Mouse (Mus musculus) thymus, adult 2 months (tissue): ENCODE measurements around the gene Tmem263. TPM values are rescaled to one million over a fixed set of nuclear protein-coding genes. Genes with fewer than 3 reads are reported as not detected.

Experiments
- DNase-seq: peaks from one replicate; pipeline ENCODE4 v3.0.0; 2021
- H3K27ac ChIP-seq: fragments of 200-500 bp; 2 replicates; pipeline ENCODE4 v1.5.1; 2012; ENCODE audit warnings: low read length, control low read depth; ENCODE audit not compliant: control insufficient read depth, insufficient read depth
- H3K27me3 ChIP-seq: fragments of 200-500 bp; 2 replicates; pipeline ENCODE4 v1.6.1; 2012; ENCODE audit warnings: mild to moderate bottlenecking, low read length, moderate library complexity, mixed read lengths; ENCODE audit not compliant: control insufficient read depth, insufficient read depth
- H3K36me3 ChIP-seq: fragments of 200-500 bp; 2 replicates; pipeline ENCODE4 v1.6.1; 2012; ENCODE audit warnings: mild to moderate bottlenecking, low read length, moderate library complexity; ENCODE audit not compliant: control insufficient read depth, insufficient read depth
- H3K4me1 ChIP-seq: fragments of 200-500 bp; replicated peaks from 2 replicates; pipeline ENCODE4 v1.6.1; 2012; ENCODE audit warnings: low read length; ENCODE audit not compliant: control insufficient read depth, insufficient read depth
- H3K4me3 ChIP-seq: fragments of 200-500 bp; 2 replicates; pipeline ENCODE4 v1.5.1; 2012; ENCODE audit warnings: mild to moderate bottlenecking, low read length, control low read depth, moderate library complexity; ENCODE audit not compliant: control insufficient read depth, insufficient read depth
- CTCF ChIP-seq: fragments of 200-500 bp; IDR thresholded peaks from 2 replicates; pipeline ENCODE4 v1.5.1; 2012; ENCODE audit warnings: mild to moderate bottlenecking, control low read depth, low read length, moderate library complexity, borderline replicate concordance; ENCODE audit not compliant: control insufficient read depth, poor library complexity, insufficient read depth; ENCODE audit errors: extremely low read depth
- POLR2A ChIP-seq: fragments of 200-500 bp; IDR thresholded peaks from 2 replicates; pipeline ENCODE4 v1.6.1; 2012; ENCODE audit warnings: mild to moderate bottlenecking, low read length, control low read depth, moderate library complexity; ENCODE audit not compliant: control insufficient read depth, poor library complexity, insufficient read depth; ENCODE audit errors: extremely low read depth
- WGBS: fragments of 180-500 bp; shearing (Covaris S2); methylation state at CpG from one replicate; pipeline ENCODE4 v1.1.7; 2018; 5-methylcytosine and 5-hydroxymethylcytosine counted together
- polyA plus RNA-seq: library from polyadenylated mRNA; depleted of rRNA; stranded (reverse); fragments of >200 nt; gene quantifications from 2 replicates; pipeline ENCODE4 v1.2.3, GENCODE M21; 2012; rRNA removed

The Tmem263 gene
- 6.1 and 10.4 TPM in 2 replicates for polyA plus RNA-seq

DNA sequence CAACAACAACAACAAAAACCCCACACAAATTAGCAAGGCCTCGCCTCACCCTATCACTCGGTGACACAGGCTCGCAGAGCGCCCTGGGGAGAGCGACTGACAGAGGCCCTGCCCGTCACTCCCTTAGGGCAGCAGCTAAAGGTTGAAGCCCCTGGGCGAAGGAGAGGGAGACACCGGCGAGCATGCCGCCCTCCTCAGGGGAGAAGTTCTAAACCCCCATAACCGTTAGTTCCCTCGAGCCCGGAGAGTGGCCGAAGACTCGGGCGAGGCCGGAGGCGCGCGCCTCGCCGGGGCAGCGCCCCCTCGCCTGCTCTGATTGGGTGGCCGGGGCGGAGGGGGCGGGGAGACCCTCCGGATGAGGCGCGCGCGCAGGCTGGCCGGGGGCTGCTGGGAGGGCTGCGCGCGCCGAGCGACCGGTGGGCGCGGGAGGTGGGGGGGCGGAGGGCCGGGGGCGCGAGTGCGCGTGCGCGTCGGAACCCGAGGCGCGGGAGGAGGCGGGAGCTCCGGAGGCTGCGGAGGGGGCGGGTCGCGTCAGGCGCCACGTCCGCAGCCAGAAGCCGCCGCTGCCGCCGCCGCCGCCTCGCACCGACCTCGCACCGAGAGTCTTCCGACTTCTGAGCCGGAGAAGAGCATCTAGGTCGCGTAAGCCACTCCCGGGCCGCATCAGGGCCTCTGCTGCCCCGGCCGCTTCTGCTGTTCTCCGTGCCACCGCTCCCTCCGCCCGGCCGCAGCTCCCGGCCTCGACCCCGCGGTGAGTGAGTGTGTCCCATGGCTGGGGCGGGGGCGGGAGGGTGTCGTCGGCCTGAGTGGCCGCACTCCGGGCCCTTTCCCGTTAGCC is at the start of gene Tmem263, which contains the start of gene Fhl4:
Gene Tmem263, plus strand, starts transcription at position 381 of the 838 bp plus-strand sequence.
Gene Fhl4, minus strand, starts transcription at position 249 of the 838 bp plus-strand sequence.
- H3K27ac ChIP-seq, result peak within 1 kb of the TSS; percentile 74
- H3K4me1 ChIP-seq, result peaks cover 9% of the 10 kb centered on the region
- H3K27me3 ChIP-seq, result no peaks in the 10 kb centered on the region
- WGBS, result 1% methylated on average over 87 of the region's 96 CpGs
- H3K4me3 ChIP-seq, result peak within 1 kb of the TSS; percentile 90
- peak; percentile 74 for TF ChIP-seq POLR2A
- TF ChIP-seq CTCF, result no peak
- peak; percentile 86 for DNase-seq
- no peaks in the 10 kb centered on the region for H3K36me3 ChIP-seq

DNA sequence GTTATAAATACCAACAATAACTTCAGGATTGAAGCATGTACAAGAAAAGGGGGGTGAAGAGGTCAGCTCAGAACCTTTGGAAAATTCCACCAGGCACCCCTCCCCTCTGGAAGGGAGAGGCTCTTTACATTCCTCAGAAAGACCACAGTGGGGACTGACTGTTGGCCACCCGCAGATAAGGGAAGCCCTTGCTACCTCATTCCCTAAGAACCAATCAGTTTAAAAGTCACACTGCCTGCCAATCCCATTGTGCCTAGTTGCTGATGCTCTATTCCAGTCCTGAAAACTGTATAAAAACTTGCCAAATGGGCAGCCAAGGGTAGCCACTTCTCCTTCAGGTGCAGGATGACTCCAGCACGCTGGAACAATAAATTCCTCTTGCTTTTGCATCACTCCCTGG is 47.6 kb upstream of the Tmem263 start:
- TF ChIP-seq CTCF (no peak), POLR2A (no peak)
- Histone ChIP-seq H3K27ac (no peak overlapping the region), H3K4me3 (no peak overlapping the region), H3K27me3 (no peaks in the 10 kb centered on the region), H3K36me3 (no peaks in the 10 kb centered on the region), H3K4me1 (no peaks in the 10 kb centered on the region)
- WGBS, result 88% methylated on average over 2 of the region's 2 CpGs
- DNase-seq, result no peak

DNA sequence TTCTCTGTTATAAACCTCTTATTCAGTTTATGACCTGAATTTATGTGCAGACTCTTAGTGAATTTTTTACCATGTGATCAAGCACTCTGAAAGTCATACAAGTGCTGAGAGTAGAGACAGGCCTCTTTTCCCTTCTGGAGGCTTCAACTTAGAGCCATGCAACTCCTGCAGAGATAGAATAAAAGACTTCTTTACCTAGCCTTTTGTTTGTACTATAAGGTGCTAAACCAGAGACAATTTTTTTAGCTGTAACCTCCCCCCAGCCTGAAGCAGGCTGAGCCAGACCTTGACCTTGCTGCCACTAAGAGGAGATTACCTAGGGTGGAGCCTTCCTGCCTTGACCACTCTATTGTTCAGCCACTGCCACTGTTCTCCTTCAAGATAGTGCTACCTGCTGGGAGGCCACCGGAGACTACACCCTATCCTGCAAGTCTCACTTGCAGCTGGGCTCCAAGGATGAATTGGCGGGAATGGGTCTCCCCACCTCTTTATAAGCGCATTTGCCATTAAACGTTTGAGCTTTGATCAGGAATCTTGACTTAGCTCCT is 30.7 kb upstream of the Tmem263 start:
- H3K4me3 ChIP-seq, result no peak overlapping the region
- H3K4me1 ChIP-seq, result no peaks in the 10 kb centered on the region
- no peaks in the 10 kb centered on the region for H3K36me3 ChIP-seq
- WGBS, result 85% methylated on average over 4 of the region's 4 CpGs
- H3K27ac ChIP-seq, result no peak overlapping the region
- DNase-seq, result no peak
- no peaks in the 10 kb centered on the region for H3K27me3 ChIP-seq
- TF ChIP-seq POLR2A (no peak), CTCF (no peak)

DNA sequence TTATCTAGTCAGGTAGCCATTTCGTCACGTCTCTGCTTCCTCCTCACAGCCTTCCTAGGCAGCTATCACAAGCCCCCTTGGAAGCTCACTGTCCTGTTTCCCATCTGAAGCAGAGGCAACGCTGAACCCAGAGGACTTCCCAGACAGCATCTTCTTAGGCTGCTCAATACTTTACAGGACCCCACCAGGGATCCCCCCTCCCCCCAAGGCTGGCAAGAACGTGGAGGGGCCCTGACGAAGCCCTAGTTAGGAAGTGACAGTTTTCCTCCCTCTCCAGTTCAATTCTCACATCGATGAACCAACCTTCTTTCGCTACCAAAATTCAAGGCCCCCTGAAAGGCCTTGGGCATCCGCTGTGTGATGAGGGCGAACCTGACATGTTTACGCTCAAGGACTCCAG is 586 bp upstream of the Tmem263 start:
- no peaks in the 10 kb centered on the region for H3K27me3 ChIP-seq
- DNase-seq, result no peak
- H3K4me1 ChIP-seq, result peaks cover 9% of the 10 kb centered on the region
- 4% methylated on average over 10 of the region's 10 CpGs for WGBS
- TF ChIP-seq POLR2A (no peak), CTCF (no peak)
- peak overlapping the region; percentile 74 for H3K27ac ChIP-seq
- H3K36me3 ChIP-seq, result no peaks in the 10 kb centered on the region
- peak overlapping the region; percentile 90 for H3K4me3 ChIP-seq

- TF ChIP-seq POLR2A, result no peak; the same call in 1 of the 2 replicates
- no peak for TF ChIP-seq CTCF
- Histone ChIP-seq H3K27me3 (no peaks in the 10 kb centered on the region), H3K27ac (no peak overlapping the region), H3K4me1 (peaks cover 9% of the 10 kb centered on the region), H3K4me3 (peak overlapping the region; percentile 71), H3K36me3 (no peaks in the 10 kb centered on the region)
- 4% methylated on average over 34 of the region's 34 CpGs for WGBS
- DNase-seq, result peak; percentile 39
Measured at GRCm38 (mm10) chr10:85103085-85103885, 858 bp downstream of the Tmem263 start.

DNA sequence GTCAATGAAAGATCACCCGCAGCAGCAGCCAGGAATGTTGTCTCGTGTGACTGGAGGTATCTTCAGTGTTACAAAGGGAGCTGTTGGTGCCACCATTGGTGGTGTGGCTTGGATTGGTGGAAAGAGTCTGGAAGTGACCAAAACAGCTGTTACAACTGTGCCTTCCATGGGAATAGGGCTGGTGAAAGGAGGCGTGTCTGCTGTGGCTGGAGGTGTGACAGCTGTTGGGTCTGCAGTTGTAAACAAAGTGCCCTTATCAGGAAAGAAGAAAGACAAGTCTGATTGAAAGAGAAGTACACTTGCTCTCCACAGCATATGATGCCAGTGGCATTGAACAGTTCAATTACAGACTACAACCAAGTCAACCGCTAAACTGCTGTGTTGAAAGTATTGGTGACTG is 12.0 kb downstream of the Tmem263 start:
- no peaks in the 10 kb centered on the region for H3K4me1 ChIP-seq
- TF ChIP-seq POLR2A (no peak), CTCF (no peak)
- no peak overlapping the region for H3K4me3 ChIP-seq
- H3K27ac ChIP-seq, result no peak overlapping the region
- DNase-seq, result no peak
- H3K27me3 ChIP-seq, result no peaks in the 10 kb centered on the region
- WGBS, result over 99% methylated on average over 4 of the region's 4 CpGs
- peaks cover 10% of the 10 kb centered on the region; the same call in 1 of the 2 replicates for H3K36me3 ChIP-seq
